Mouse (Mus musculus) thymus, postnatal 14 days (tissue): ENCODE measurements around the gene Sel1l2.
"Not testable (repeated sequence)": the region's sequence is repeated elsewhere in the genome, so short reads cannot be mapped to it uniquely, and the experiment has no call there.

ENCODE experiments used
- DNase-seq: peaks from one replicate; pipeline ENCODE4 v3.0.0; 2021

The Sel1l2 gene

GRCm38 (mm10) chr2:140203756-140204155 lies 185.8 kb downstream of the Sel1l2 start:
- DNase-seq = no peak

DNA sequence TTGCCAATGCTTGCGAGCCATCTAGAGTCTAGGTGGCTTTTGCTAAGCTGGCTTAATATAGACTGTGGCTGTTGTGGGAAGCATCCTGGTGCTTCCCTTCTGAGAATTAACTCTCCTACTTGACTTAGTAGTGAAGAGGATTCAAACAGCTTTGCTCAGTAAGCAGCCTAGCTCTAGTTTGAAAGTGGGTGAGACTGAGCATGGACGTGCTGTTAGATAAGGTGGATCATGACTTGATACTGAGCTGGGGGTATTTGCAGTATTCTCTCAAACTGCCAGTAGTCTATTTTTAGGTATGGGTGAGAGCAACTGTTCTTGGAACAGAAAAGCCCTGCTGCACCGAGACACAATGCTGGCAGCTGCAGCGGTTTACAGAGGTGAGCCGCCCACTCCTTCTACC lies 186.9 kb downstream of the Sel1l2 start:
- no peak for DNase-seq

- no peak for DNase-seq
Observed at GRCm38 (mm10) chr2:140200713-140201112, 188.8 kb downstream of the Sel1l2 start.

- not testable (repeated sequence) for DNase-seq
Observed at GRCm38 (mm10) chr2:140185685-140186210, 203.8 kb downstream of the Sel1l2 start.
